Mouse (Mus musculus) kidney, embryonic 15.5 days (tissue): Measurements from ENCODE around the gene Tekt3. TPM values are rescaled to one million over a fixed set of nuclear protein-coding genes. Genes with fewer than 3 reads are reported as not detected.

Experiments
- ATAC-seq: fragments of 200-750 bp; cut with Nextera tagmentation; replicated peaks from 2 replicates; pipeline ENCODE4 v1.8.0; 2017; ENCODE audit warnings: moderate TSS enrichment; ENCODE audit not compliant: low FRiP score
- H3K27ac ChIP-seq: fragments of 300-500 bp; sonication (generic); 2 replicates; pipeline ENCODE4 v1.5.1; 2015; ENCODE audit warnings: mild to moderate bottlenecking, inconsistent platforms
- H3K27me3 ChIP-seq: fragments of 300-500 bp; sonication (generic); 2 replicates; pipeline ENCODE4 v1.6.1; 2015; ENCODE audit warnings: inconsistent platforms
- H3K36me3 ChIP-seq: fragments of 300-500 bp; sonication (generic); 2 replicates; pipeline ENCODE4 v1.6.1; 2015; ENCODE audit warnings: inconsistent platforms
- H3K4me1 ChIP-seq: fragments of 300-500 bp; sonication (generic); 2 replicates; pipeline ENCODE4 v1.6.1; 2015; ENCODE audit warnings: inconsistent platforms
- H3K4me2 ChIP-seq: fragments of 300-500 bp; sonication (generic); 2 replicates; pipeline ENCODE4 v1.6.1; 2015; ENCODE audit warnings: moderate library complexity, mild to moderate bottlenecking, inconsistent platforms
- H3K4me3 ChIP-seq: fragments of 300-500 bp; sonication (generic); replicated peaks from 2 replicates; pipeline ENCODE4 v1.5.1; 2015; ENCODE audit warnings: mild to moderate bottlenecking, inconsistent platforms
- H3K9ac ChIP-seq: fragments of 300-500 bp; sonication (generic); 2 replicates; pipeline ENCODE4 v1.6.1; 2015; ENCODE audit warnings: mild to moderate bottlenecking, inconsistent platforms
- H3K9me3 ChIP-seq: fragments of 300-500 bp; sonication (generic); replicated peaks from 2 replicates; pipeline ENCODE4 v1.6.1; 2016; ENCODE audit warnings: inconsistent platforms
- WGBS: fragments of 180-500 bp; shearing (Covaris S2); methylation state at CpG from one replicate; pipeline ENCODE4 v1.1.7; 2015; ENCODE audit warnings: mixed read lengths; 5-methylcytosine and 5-hydroxymethylcytosine counted together
- polyA plus RNA-seq: library from polyadenylated mRNA; unstranded; fragments of >200 nt; fragmentation: Nextera tagmentation; extraction: Ambion mirVana; gene quantifications from 2 replicates; pipeline ENCODE4 v1.2.1, GENCODE M21; 2015

Tekt3 gene
- polyA plus RNA-seq, 1 experiment from 2014 or later = not detected

DNA sequence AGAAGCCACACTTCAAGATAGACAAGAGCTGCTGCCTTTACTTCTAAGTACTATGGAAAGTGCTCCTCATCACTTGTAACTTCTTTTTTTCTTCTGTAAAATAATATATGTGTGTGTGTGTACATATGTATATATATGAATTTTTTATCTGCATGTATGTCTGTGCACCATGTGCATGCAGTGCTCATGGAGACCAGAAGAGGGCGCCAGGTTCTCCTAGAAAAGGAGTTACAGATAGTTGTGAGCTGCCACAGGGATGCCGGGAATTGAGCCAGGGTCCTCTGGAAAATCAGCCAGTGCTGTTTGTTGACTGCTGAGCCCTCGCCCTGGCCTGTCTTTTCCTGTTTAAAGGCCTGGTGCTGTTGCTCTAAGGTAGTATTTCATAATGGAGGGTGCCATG is 23.1 kb downstream of the Tekt3 start:
- no peak for ATAC-seq
- Histone ChIP-seq H3K36me3 (no peaks in the 10 kb centered on the region), H3K9ac (no peak overlapping the region), H3K27ac (no peak overlapping the region), H3K4me3 (no peak overlapping the region), H3K4me2 (no peak overlapping the region), H3K4me1 (no peaks in the 10 kb centered on the region), H3K27me3 (no peaks in the 10 kb centered on the region), H3K9me3 (no peaks in the 10 kb centered on the region; the same call in 1 of the 2 replicates)
- WGBS = 79% methylated on average over 3 of the region's 3 CpGs

DNA sequence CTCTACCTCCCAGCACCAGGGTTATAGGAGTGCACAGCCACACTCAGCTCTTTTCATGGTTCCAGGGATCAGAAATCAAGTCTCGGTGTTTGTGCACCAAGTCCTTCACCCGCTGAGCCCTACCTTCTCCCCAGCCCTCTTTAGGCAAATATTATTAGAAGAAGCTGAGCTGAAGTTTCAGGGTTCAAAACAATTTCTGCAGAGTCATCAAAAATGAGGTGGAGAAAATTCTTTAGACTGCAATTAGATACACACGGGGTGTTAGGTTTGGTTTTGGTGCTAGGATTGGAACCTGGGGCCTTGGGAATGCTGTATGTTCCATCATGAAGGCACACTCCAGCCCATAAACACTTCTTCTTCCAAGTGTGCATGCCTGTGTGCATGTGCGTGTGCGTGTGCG is 27.2 kb downstream of the Tekt3 start:
- 88% methylated on average over 6 of the region's 6 CpGs for WGBS
- Histone ChIP-seq H3K4me2 (no peak overlapping the region), H3K9me3 (no peaks in the 10 kb centered on the region; the same call in 1 of the 2 replicates), H3K4me1 (peaks cover 4% of the 10 kb centered on the region; the same call in 1 of the 2 replicates), H3K9ac (no peak overlapping the region), H3K4me3 (no peak overlapping the region), H3K27me3 (no peaks in the 10 kb centered on the region), H3K36me3 (no peaks in the 10 kb centered on the region), H3K27ac (no peak overlapping the region)
- ATAC-seq = no peak

DNA sequence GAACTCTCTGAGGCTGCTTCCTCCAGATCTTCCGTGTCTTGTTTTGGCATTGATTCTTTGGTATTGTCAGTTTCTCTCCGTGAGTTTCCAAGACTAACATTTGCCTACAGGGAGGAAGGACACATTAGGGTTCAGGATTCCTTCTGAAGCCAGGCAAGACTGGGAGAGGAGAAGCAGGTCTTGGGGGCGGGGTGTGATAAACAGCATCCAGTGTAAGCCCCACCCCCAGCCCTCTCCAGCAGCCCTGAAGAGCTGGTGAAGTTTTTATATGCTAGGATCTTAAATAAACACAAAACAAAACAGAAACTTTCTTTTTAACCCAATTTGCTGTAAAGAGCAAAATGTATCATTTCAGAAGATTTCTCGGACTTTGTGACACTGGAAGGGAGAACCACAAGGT is 28.8 kb downstream of the Tekt3 start:
- Histone ChIP-seq H3K4me2 (no peak overlapping the region), H3K9me3 (no peaks in the 10 kb centered on the region), H3K36me3 (no peaks in the 10 kb centered on the region), H3K9ac (no peak overlapping the region), H3K4me3 (no peak overlapping the region), H3K4me1 (peaks cover 4% of the 10 kb centered on the region; the same call in 1 of the 2 replicates), H3K27ac (no peak overlapping the region), H3K27me3 (no peaks in the 10 kb centered on the region)
- 45% methylated on average over 4 of the region's 4 CpGs for WGBS
- ATAC-seq = no peak

DNA sequence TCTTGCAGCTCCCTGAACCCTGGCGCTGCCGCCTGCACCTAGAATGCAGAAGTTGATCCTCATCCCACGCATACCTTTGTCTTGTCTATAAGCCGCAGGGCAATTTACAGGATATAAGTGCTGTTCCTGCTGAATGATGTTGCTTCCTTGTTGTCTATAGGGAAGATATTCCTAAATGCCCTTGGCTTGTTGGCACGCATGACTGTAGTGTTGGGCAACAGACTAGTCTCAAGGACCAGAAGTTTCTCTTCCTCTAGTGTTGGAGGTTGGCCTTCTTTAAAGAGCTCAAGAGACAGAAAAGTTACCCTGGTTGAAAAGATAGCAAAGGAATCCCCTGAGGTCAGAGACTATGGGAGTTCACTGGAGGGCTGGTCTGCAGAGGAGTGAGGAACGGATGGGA is 29.5 kb downstream of the Tekt3 start:
- 82% methylated on average over 6 of the region's 6 CpGs for WGBS
- Histone ChIP-seq H3K4me2 (no peak overlapping the region), H3K27me3 (no peaks in the 10 kb centered on the region), H3K4me1 (peaks cover 4% of the 10 kb centered on the region; the same call in 1 of the 2 replicates), H3K9ac (no peak overlapping the region), H3K36me3 (no peaks in the 10 kb centered on the region), H3K4me3 (no peak overlapping the region), H3K9me3 (no peaks in the 10 kb centered on the region), H3K27ac (no peak overlapping the region)
- no peak for ATAC-seq

DNA sequence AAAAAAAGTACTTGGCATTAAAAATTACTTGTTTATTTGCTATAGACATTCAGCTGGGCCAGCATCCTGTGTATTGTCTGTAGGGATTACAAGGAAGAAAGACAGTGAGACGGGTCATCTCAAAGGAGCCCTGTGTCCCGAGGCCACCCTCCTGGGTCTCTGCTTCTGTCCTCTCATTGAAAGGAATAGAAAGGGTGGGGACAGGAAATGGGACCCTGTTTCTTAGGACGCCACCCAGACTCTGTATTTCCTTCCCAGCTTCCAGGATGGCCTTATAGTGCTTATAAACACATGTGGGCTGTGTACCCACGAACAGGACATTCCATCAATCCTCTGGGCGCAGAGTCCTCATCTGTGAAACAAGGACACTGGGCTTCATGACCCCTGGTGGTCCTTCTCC is 30.8 kb downstream of the Tekt3 start:
- no peaks in the 10 kb centered on the region for H3K36me3 ChIP-seq
- no peak overlapping the region for H3K27ac ChIP-seq
- 70% methylated on average over 5 of the region's 5 CpGs for WGBS
- no peak overlapping the region for H3K4me2 ChIP-seq
- no peaks in the 10 kb centered on the region for H3K9me3 ChIP-seq
- no peak overlapping the region for H3K9ac ChIP-seq
- no peak for ATAC-seq
- H3K27me3 ChIP-seq = no peaks in the 10 kb centered on the region
- no peak overlapping the region for H3K4me3 ChIP-seq
- H3K4me1 ChIP-seq = peaks cover 4% of the 10 kb centered on the region; the same call in 1 of the 2 replicates

DNA sequence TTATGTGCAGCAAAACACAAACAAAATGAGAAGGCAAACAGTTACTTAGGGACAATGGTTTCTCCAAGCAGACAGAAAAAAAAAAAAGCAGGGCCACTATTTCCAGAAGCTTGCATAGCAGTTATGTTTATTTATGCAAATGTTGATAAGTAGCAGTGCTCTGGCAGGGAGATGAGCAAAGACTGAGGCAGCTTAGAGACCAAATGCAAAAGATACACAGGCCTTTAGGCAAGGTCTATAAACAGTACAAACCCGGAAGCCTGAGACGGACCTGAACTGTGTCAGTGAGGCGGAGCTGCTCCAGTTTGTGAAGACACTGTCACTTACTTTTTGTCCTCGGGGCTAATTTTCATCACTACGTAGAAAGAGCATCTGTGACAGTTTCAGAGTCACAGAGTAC is 32.1 kb downstream of the Tekt3 start:
- H3K4me3 ChIP-seq = no peak overlapping the region
- H3K9ac ChIP-seq = no peak overlapping the region
- no peaks in the 10 kb centered on the region for H3K27me3 ChIP-seq
- H3K27ac ChIP-seq = no peak overlapping the region
- peaks cover 4% of the 10 kb centered on the region; the same call in 1 of the 2 replicates for H3K4me1 ChIP-seq
- ATAC-seq = no peak
- H3K36me3 ChIP-seq = no peaks in the 10 kb centered on the region
- 75% methylated on average over 5 of the region's 5 CpGs for WGBS
- no peaks in the 10 kb centered on the region for H3K9me3 ChIP-seq
- H3K4me2 ChIP-seq = no peak overlapping the region

DNA sequence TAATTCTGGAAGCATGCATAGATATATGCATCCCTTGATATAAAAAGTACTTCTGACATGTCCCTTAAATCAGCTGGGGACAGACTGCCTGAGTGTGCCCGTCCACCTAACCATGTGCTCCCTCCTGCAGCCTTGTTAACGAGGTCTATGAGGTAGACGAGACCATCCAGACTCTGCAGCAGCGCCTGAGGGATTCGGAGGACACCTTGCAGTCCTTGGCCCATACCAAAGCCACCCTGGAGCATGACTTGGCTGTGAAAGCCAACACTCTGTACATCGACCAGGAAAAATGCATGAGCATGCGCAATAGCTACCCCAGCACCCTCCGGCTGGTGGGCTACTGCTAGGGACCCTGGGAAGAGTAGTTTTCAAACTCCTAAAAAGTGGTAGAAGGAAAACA is 33.0 kb downstream of the Tekt3 start:
- H3K27me3 ChIP-seq = no peaks in the 10 kb centered on the region
- H3K9me3 ChIP-seq = no peaks in the 10 kb centered on the region
- H3K27ac ChIP-seq = no peak overlapping the region
- no peak for ATAC-seq
- no peak overlapping the region for H3K4me3 ChIP-seq
- H3K4me2 ChIP-seq = no peak overlapping the region
- no peak overlapping the region for H3K9ac ChIP-seq
- no peaks in the 10 kb centered on the region for H3K36me3 ChIP-seq
- H3K4me1 ChIP-seq = peaks cover 4% of the 10 kb centered on the region; the same call in 1 of the 2 replicates
- WGBS = 86% methylated on average over 8 of the region's 8 CpGs

DNA sequence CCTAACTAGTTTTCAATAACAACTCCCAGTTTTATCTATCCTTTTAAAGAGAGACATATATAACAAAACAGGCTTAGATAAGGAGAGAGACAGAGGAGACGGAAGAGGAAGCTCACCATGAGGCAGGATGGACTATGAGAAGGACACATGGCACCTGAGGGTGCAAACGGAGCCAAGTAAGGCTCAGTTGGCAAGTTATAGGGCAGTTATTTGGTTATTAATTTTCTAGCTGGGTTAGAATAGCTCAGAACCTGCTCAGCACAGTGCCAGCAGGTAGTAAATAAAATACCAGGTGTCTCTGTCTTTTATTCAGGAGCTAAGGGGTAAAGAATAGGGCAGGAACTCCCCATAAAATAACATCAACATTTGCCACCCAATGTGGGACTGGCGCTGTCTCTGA is 36.6 kb downstream of the Tekt3 start:
- H3K9me3 ChIP-seq = no peaks in the 10 kb centered on the region
- no peak overlapping the region for H3K9ac ChIP-seq
- ATAC-seq = no peak
- WGBS = 71% methylated on average over 3 of the region's 3 CpGs
- H3K27me3 ChIP-seq = no peaks in the 10 kb centered on the region
- no peaks in the 10 kb centered on the region for H3K36me3 ChIP-seq
- no peak overlapping the region for H3K4me2 ChIP-seq
- no peak overlapping the region for H3K27ac ChIP-seq
- H3K4me3 ChIP-seq = no peak overlapping the region
- H3K4me1 ChIP-seq = no peaks in the 10 kb centered on the region

DNA sequence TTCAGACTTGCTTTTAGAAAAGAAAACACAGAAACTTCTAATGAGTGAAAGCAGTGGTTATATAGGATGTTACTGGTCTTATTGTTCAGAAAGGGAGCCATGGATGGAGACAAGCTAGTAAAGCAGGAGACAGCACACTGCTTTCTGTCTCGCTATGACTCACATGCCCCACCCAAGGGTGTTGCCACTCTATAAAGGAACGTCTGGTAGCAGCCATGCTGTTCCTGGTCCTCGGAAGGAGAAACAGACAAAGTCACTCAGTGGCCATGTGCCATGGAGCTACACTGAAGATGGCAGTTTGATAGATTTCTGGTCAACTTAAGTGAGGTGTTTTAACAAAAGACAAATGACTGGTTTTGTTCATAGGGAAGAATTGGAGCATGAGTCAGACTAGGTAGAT is 37.9 kb downstream of the Tekt3 start:
- WGBS = 80% methylated on average over 3 of the region's 3 CpGs
- Histone ChIP-seq H3K4me1 (no peaks in the 10 kb centered on the region), H3K4me3 (no peak overlapping the region), H3K27me3 (no peaks in the 10 kb centered on the region), H3K4me2 (no peak overlapping the region), H3K27ac (no peak overlapping the region), H3K9me3 (no peaks in the 10 kb centered on the region), H3K9ac (no peak overlapping the region), H3K36me3 (no peaks in the 10 kb centered on the region)
- ATAC-seq = no peak

DNA sequence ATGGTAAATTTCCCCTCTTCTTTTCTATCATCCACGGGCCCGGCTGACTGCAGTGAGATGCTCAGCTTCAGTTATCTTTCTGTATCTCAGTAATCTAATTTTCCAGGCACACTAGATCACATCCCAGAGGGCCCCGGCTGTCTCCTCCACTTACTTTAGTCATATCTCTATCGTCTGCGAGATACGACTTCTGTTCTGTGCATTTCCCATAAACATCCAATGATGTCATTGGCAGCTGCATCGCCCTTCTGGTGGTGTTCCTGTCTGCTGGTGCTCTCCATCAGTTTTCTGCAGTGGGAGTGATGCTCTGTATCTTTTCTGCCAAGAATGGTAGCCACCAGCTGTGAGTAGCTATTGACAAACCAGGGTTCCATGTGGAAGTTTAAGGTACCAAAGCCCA is 41.8 kb downstream of the Tekt3 start:
- H3K27ac ChIP-seq = no peak overlapping the region
- H3K4me3 ChIP-seq = no peak overlapping the region
- H3K9me3 ChIP-seq = no peaks in the 10 kb centered on the region
- H3K36me3 ChIP-seq = no peaks in the 10 kb centered on the region
- H3K9ac ChIP-seq = no peak overlapping the region
- H3K4me1 ChIP-seq = no peaks in the 10 kb centered on the region
- no peak overlapping the region for H3K4me2 ChIP-seq
- H3K27me3 ChIP-seq = no peaks in the 10 kb centered on the region
- WGBS = 85% methylated on average over 7 of the region's 7 CpGs
- no peak for ATAC-seq

DNA sequence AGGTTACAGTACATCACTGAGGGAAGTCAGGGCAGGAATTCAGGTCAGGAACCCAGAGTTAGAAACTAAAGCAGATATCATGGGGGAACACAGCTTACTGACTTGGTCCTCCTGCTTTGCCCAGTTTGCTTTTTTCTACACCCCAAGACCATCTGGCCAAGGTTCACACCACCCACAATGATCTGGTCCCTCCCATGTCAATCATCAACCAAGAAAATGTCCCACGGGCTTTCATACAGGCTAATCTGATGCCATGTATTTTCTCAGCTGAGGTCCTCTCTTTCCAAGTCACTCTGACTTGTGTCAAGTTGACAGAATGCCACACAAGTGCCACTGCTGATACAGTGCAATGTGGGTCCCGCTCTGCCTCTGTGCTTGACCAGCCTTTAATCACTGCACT is 42.6 kb downstream of the Tekt3 start:
- WGBS = 75% methylated on average over 2 of the region's 2 CpGs
- Histone ChIP-seq H3K9ac (no peak overlapping the region), H3K27ac (no peak overlapping the region), H3K9me3 (no peaks in the 10 kb centered on the region), H3K36me3 (no peaks in the 10 kb centered on the region), H3K4me3 (no peak overlapping the region), H3K4me2 (no peak overlapping the region), H3K27me3 (no peaks in the 10 kb centered on the region), H3K4me1 (no peaks in the 10 kb centered on the region)
- no peak for ATAC-seq

DNA sequence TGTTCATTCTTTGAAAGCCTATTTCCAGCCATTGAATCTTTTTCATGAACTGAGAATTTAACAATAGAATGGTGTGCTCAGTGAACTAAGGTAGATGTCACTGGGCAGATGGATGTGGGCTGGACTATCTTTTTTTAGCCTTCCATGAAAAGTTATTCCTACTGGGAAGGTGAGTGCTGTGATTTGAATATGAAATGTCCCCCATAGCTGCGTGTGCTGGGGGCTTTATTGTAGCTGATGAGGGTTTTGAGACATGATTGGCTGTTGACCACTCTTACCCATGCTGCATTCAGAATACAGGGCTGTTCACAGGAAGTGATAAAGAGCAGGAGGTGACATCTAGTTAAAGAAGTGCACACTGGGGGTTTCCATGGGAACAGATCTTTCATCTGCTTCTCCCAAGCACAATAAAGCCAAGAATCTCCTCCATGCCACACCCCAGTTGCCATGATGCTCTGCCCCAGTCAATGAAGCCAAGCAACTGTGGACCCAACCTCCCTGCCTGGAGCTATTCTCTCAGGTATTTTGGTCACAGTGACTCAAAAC is 47.8 kb downstream of the Tekt3 start:
- Histone ChIP-seq H3K9me3 (no peaks in the 10 kb centered on the region), H3K27me3 (no peaks in the 10 kb centered on the region), H3K27ac (no peak overlapping the region), H3K4me2 (no peak overlapping the region), H3K4me3 (no peak overlapping the region), H3K36me3 (no peaks in the 10 kb centered on the region), H3K4me1 (no peaks in the 10 kb centered on the region), H3K9ac (no peak overlapping the region)
- 65% methylated on average over 1 of the region's 1 CpGs for WGBS
- ATAC-seq = no peak

DNA sequence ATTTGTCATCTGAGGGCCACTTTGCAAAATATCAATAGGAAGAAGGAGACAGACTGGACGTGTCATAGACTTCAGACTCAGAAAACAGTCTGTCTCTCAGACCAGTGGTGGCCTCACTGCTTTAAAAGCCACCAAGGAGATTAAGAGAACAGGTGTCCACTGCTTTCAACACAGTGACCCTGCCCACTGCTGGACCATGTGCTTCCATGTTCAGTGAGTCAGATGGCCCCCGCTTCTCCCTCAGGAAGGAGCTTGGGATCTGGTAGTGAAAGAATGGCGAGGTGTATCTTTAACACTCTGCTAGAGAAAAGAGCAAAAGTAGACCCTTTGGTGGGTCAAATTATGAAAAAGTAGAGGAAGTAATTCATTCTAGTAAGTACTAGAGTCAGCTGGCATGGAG is 48.9 kb downstream of the Tekt3 start:
- no peaks in the 10 kb centered on the region for H3K27me3 ChIP-seq
- H3K4me2 ChIP-seq = no peak overlapping the region
- no peak for ATAC-seq
- no peaks in the 10 kb centered on the region for H3K36me3 ChIP-seq
- H3K27ac ChIP-seq = no peak overlapping the region
- no peaks in the 10 kb centered on the region for H3K9me3 ChIP-seq
- H3K4me3 ChIP-seq = no peak overlapping the region
- WGBS = 88% methylated on average over 3 of the region's 3 CpGs
- H3K9ac ChIP-seq = no peak overlapping the region
- no peaks in the 10 kb centered on the region for H3K4me1 ChIP-seq
